Mouse (Mus musculus) lung, postnatal 0 days (tissue): Measurements from ENCODE around the gene Ntn1.

Experiments used
- CTCF ChIP-seq: IDR thresholded peaks from 2 replicates; pipeline ENCODE4 v1.5.1; 2016; ENCODE audit warnings: antibody characterized with exemption, mild to moderate bottlenecking
- EP300 ChIP-seq: IDR thresholded peaks from 2 replicates; pipeline ENCODE4 v1.6.1; 2016; ENCODE audit warnings: antibody characterized with exemption, mild to moderate bottlenecking, control low read depth

- TF ChIP-seq EP300 (no peak), CTCF (no peak)
Observed at GRCm38 (mm10) chr11:68342003-68342400, 58.6 kb downstream of the Ntn1 start.
